Mouse (Mus musculus): ENCODE results near the gene Pilra.
"Not testable (repeated sequence)": the region's sequence is repeated elsewhere in the genome, so short reads cannot be mapped to it uniquely, and the experiment has no call there.

Gene Pilra

GRCm38 (mm10) chr5:137835966-137836520 is at the start of gene Pilra:
Gene Pilra (minus strand): TSS chr5:137836281.
- DNase-seq = not testable (repeated sequence)

- DNase-seq = no peak
Measured at GRCm38 (mm10) chr5:137883345-137883744, 47.3 kb upstream of the Pilra start.

GRCm38 (mm10) chr5:137882922-137883321 is 46.8 kb upstream of the Pilra start:
- no peak for DNase-seq

DNA sequence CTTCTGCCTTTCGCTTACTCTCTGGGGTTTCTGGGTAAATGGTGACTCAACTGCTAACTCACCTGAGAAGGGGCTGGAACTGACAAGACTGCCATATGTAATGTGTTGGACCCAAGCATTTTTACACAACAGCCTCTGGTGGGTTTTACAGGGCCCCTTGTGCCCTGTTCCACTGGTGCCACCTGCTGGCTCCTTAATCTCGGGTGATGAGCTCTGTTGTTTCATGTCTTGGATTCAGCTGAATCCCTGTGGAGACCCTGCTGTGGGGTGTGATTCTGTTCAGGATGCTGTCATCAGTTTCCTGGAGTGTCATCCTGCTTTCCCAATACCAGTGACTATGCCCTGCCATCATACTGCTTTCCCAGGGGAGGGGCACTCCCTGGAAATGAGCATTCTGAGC is 41.8 kb upstream of the Pilra start:
- peak in 1 of 2 experiments; percentile 7 for DNase-seq

DNA sequence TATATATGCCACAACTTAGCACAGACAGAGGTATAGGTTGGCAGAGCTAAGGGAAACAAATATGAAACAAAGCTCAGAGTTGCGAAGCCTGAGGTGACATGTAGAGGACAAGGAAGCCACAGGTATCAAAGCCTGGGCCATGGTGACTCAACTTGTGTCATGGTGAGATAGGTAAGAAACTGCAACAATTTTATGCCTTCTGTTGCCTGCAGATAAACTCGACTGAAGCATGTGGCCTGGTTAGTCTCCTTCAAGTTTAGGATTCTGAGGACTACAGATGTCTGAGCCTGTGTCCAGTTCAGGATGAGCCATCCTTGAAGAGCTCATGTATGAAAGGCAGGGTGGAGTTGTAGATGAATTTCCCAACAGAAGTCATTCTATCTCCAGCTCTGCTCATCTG is 39.0 kb upstream of the Pilra start:
- DNase-seq = no peak

- DNase-seq = not testable (repeated sequence)
Measured at GRCm38 (mm10) chr5:137872381-137872702, 36.3 kb upstream of the Pilra start.

- DNase-seq = not testable (repeated sequence)
Measured at GRCm38 (mm10) chr5:137871644-137872380, 35.7 kb upstream of the Pilra start, which contains the start of gene Pilrb2. Gene Pilrb2 (minus strand): TSS chr5:137871815.

- DNase-seq = not testable (repeated sequence)
Measured at GRCm38 (mm10) chr5:137868600-137868999, 32.5 kb upstream of the Pilra start.

DNA sequence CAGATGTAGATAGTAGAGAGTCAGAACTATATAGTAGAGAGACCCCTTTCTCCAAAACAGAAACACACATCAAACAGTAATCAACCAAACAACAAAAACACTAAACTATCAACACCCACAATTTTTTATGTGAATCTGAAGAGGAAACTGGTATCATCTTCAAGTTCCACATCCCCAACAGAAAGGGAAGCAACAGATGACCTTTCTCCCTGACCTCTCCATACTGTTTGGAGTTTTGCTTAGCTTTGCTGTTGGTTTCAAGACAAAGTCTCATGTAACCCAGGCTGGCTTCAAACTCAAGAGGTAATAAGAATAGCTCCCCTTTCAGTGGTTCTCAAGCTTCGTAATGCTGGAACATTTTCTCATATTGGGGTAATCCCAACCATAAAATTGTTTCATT is 27.9 kb upstream of the Pilra start:
- DNase-seq = not testable (repeated sequence)

GRCm38 (mm10) chr5:137857960-137858710 is 22.1 kb upstream of the Pilra start, which contains the start of gene Pilrb1:
Gene Pilrb1 (minus strand): TSS chr5:137858106.
- DNase-seq = not testable (repeated sequence)

- DNase-seq = not testable (repeated sequence)
Measured at GRCm38 (mm10) chr5:137856870-137857269, 20.8 kb upstream of the Pilra start.

GRCm38 (mm10) chr5:137854907-137855306 is 18.8 kb upstream of the Pilra start:
- not testable (repeated sequence) for DNase-seq

- not testable (repeated sequence) for DNase-seq
Measured at GRCm38 (mm10) chr5:137850313-137850712, 14.2 kb upstream of the Pilra start.

- DNase-seq = not testable (repeated sequence)
Measured at GRCm38 (mm10) chr5:137837110-137837509, 1.0 kb upstream of the Pilra start.

DNA sequence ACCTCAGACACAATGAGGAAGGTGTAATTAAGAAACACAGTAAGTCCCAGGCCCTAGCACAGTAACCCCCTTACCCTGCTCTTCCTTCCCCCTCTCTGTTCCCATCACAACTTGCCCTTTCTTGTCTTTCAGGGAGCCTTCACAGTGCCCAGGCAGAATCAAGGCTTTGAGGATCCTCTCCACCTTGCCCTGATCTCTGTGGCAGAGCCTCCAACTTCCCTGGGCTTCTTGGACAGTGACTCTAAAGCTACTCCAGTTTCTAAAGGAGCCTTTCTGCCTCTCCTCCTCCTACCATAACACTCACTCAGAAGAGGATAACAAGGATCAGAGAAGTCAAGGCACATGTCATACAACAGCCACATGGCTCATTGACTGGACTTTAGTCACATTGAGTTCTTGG is 530 bp upstream of the Pilra start:
- DNase-seq = no peak

DNA sequence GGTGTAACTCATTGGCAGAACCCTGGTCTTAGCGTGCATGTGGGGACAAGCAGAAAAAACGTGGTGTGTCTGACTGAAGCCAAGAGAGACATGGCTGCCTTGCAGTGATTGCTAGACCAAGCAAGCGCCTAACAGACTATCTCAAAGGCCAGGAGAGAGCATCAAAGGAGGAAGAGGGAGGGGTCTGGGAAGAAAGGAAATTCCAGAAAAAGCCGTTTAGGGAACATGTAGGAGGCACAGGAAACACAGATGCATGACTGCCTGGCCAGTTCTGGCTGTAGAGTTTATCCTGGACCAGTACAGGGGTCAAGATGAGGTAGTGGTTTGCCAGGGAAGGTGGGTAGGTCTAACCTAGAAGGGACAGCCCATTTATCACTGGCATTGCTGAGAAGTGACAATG is 2.6 kb downstream of the Pilra start:
- DNase-seq = no peak

GRCm38 (mm10) chr5:137831506-137831905 is 4.6 kb downstream of the Pilra start:
- DNase-seq = no peak

GRCm38 (mm10) chr5:137831106-137831505 is 5.0 kb downstream of the Pilra start:
- DNase-seq = no peak

DNA sequence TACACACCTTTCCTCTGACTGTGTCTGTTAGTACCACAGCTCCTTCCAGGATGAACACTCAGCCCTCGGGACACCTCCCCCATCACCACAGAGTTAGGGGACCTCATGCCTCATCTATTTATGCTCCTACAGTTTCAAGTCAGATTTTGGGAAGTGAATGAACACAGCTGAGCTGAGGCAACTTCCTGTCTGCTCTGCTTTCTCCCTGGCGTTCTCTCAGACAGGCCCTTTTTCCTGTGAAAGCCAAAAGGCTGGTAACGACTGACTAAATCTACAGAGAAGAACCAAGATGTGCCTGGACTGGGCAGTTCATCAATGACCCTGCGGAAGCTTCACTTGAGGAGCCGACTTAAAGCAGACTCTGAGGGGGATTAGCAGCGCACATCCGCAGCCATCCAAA is 5.8 kb downstream of the Pilra start:
- no peak for DNase-seq

DNA sequence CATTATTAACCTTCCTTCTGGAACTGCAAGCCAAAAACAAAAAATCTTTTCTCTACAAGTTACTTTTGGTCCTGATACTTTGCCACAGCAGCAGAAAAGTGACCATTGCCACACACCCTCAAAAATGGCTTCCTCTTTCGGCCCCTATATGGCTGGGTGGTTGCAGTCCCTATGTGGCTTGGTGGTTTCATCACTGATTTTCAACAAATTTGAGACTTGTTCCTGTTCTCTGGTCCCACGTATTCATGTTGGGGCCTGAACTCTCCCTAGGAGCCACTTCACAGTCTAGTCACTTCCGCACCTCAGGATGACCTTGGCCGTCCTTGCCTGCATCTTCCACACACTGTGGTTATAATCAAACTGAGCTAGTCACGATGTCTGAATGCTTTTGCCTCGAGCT is 7.4 kb downstream of the Pilra start:
- no peak for DNase-seq

DNA sequence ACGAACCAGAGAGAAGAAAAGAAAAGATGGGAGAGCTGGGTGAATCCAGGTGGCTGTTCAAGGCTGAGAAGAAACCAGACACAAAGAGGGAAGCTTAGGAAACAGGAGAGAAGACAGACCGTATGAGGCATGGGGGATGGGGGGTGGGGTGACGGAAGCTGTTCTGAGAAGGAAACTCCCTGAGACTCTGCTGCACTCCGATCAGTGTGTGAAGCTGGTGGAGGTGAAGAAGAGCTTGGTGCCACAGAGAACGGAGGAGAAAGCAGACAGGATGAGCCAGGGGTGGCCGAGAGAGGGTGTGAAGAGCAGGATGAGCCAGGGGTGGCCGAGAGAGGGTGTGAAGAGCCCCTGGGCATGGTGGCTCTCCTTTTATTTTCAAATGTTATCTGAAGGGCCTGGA is 9.7 kb downstream of the Pilra start:
- DNase-seq = no peak

DNA sequence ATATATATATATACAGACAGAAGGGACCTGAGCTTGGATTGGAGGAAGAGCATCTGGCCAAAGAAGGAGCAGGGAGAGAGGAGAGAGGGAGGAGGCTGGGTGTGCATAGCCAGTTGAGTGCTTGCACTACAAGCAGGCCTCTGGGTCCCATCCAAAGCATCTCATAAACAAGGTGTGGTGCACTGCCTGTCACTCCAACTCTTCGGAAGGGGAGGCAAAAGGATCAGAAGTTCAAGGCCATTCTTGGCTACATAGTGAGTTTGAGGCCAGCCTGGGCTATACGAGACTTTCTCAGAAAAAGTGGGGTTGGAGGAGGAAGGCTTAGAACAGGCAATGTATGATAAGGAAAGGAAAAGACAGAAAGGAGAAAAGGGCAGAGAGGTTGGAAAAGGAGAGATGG is 10.1 kb downstream of the Pilra start:
- no peak for DNase-seq

DNA sequence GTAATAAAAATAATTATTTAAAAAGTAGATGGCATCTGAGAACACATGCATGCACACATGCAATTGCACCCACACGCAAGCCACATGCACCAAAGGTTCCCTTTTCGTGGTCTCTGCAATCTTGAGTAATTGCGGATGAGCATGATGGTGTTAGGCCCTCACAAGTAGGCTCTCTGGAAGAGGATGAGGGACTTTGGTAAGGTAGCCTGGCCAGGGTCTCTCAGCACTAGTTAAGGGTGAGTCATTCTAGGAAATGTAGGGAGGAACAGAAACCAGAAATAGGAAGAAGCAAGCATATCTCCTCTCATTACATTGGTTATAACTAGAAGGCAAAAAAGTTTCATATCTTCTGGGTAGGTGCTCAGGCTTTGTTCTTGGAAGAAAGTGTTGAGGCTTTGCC is 11.1 kb downstream of the Pilra start:
- DNase-seq = no peak

Data from cerebellum, postnatal 25 days (tissue).